Mouse (Mus musculus) mouse embryonic stem cell (cell line): Measurements from ENCODE around the gene Amph.
"Not testable (repeated sequence)": the region's sequence is repeated elsewhere in the genome, so short reads cannot be mapped to it uniquely, and the experiment has no call there.

Source experiments
- in situ Hi-C, 2 experiments: fragments of 300-500 bp; cut with MboI; formaldehyde crosslinking; loops; 1 replicate in 1 of 2; 3 replicates in 1 of 2; pipeline ENCODE4 v1.14.3; 2019 to 2020; ENCODE audit warnings: low sequenced_read_pairs in 2 of 2, low pct_unique_long_range_greater_than_20kb in 1 of 2, mixed read lengths in 1 of 2; ENCODE audit not compliant: unreplicated experiment in 1 of 2

Gene Amph

DNA sequence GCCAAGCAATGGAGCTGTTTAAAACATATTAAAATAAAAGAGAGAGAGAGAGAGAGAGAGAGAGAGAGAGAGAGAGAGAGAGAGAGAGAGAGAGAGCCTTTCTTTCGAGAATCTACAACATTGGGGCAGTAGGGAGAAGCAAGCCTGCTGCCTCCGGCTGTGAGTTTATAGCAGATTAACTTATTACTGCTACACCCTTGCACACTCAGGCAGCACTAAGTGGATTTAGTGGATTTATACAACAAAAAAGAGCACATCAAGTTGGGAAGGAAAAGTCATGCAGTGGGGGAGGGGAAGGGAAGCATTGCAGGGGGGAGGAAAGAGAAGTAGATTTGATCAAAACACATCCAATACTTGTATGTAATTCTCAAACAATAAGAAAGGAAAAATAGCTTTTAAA lies 73.5 kb downstream of the Amph start:
- in situ Hi-C loops: no loop called here

DNA sequence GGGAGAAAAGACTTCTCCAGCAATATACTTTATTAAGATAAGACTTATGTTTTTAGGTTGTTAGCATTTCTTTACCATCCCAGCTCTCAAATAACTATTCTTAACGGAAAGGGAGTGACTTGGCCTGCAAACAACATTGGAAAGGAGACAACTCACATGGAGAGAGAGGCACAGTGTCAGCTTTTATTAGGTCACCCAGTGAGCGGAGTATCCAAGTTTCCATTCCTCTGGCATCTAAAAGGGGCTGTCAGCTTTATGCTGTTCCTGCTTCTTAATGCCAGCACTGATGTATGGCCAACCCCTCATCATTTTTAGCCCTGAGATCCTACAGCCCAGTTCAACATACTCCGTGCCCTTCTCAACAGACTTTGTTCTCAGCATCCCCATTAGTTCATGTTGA lies 74.3 kb downstream of the Amph start:
- in situ Hi-C loops: no loop called here

DNA sequence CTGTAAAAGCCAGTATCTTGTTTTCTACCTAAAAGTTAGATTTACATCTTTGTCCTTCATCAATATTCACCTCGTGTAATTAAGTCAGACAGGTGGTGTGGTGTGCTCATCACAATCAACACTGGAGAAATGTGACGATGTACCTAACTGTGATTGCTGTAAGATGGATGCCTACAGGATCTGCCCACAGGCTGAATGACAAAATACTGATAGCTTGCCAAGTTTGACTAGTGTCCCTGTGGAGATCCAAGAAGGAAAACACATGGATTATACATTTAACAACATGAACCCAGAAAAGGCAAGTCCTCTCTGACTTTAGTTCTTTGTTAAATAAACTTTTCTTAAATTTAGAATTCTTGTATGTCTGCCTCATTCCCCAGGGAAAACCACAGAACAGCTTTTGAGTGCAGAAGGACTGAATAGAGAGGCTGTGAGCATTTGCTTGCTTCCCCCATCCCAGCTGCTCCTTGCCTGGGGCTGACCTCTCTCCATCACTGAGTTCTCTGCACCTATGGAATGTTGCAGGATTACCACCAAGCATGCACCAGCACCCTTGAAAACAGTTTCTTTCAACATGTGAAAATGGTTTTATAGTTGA lies 77.2 kb downstream of the Amph start:
- in situ Hi-C loops: no loop called here

- in situ Hi-C loops: no loop called here
Measured at GRCm38 (mm10) chr13:19025906-19026305, 77.9 kb downstream of the Amph start.

DNA sequence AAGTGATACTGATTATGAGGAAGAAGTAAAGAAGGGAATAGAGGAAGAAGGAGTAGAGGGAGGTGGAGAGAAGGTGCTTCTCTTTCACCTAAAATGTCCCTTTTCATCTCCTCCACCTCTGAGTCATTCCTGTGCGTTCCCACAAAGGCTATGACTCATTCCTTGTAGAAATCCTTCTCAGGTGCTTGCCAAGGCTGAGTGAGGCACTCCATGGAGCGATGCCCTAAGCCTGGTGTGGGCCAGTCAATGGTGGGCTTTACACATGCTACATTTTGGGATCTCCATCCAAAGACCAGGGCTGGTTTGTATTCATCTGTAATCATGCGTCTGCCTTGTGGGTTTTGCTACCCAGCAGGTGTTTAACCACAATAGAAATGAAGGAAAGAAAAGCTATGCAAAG lies 78.9 kb downstream of the Amph start:
- in situ Hi-C loops: no loop called here

- in situ Hi-C loops: no loop called here
Measured at GRCm38 (mm10) chr13:19027766-19028350, 79.9 kb downstream of the Amph start.

GRCm38 (mm10) chr13:19031916-19032688 lies 84.1 kb downstream of the Amph start:
- in situ Hi-C loops: no loop called here

DNA sequence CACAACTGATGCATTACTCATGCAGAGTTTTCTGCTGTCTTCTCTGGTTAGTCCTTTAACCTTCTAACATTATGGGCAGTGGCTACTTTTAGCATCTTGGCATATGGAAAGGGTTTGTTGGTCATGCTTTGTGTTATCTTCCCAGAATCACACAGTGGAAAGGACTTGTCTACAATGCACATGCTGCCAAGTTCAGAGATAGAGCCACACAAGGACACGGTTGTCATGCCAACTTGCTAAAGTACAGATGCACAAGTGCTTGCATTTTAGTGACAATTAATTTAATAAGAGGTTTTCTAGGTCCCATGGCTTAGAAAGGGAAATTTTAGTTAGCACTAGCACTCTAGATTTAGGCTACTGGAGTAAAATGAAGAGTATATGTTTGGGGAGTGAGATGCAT lies 104.1 kb downstream of the Amph start:
- in situ Hi-C loops: no loop called here

- in situ Hi-C loops: no loop called here
Measured at GRCm38 (mm10) chr13:19054504-19054903, 106.5 kb downstream of the Amph start.

DNA sequence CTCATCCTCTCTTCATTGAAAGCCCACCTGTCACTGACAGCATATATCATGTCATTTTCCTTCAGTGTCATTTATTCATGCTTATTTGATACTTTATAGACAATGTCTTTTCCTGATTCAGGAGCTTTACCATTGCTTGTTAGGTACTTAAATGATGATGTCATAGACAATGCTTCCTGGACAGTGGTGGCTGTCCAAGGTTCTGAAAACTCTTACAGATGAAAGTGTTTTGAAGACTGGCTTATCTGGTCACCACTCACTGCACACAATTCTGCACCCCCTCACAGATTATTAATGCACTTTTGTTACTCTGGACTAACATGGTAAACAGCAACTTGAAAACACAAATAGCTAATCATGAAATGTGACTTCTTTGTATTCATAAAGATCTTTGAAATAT lies 124.3 kb downstream of the Amph start:
- in situ Hi-C loops: no loop called here

DNA sequence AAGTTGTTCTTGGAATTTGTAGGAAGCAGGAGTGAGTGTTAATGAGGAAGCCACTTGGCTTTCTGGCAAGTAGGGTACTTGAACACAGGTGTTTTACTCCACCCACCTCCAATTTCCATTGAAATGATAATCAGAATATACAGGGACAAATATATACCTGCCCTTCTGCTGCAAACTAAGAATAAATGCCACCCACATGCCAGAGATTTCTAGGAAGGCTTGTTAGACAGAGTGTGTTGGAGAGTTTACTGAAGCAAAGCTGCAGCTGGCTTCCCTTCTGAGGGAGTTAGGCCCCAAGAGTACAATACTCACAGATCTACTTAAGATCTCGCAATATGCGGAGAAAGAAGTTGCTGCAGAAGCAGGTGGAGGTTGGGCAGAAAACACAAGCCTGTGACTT lies 129.4 kb downstream of the Amph start:
- in situ Hi-C loops: no loop called here

DNA sequence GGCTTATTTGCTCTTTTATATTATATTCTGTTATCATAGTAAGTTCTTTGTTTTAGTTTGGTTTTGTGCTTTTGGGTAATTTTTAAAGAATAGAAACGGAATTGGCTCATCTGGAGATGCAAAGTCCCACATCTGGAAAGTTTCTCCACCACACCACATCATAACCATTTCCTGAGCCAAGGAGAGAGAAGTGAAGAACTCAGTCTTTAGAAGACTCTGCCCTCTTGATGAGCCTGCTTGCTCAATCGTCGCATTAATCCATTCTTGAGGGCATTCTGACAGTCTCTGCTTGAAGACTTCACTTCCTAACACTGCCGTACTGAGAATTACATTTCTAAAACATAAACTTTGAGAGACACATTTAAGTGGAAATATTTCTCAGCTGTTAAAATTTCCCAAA lies 133.9 kb downstream of the Amph start:
- in situ Hi-C loops: no loop called here

GRCm38 (mm10) chr13:19094571-19094970 lies 146.6 kb downstream of the Amph start:
- in situ Hi-C loops: no loop called here

GRCm38 (mm10) chr13:19097117-19097516 lies 149.1 kb downstream of the Amph start:
- in situ Hi-C loops: no loop called here

GRCm38 (mm10) chr13:19101889-19102402 lies 153.9 kb downstream of the Amph start:
- in situ Hi-C loops: no loop called here

- in situ Hi-C loops: no loop called here
Measured at GRCm38 (mm10) chr13:19106418-19106817, 158.4 kb downstream of the Amph start.

DNA sequence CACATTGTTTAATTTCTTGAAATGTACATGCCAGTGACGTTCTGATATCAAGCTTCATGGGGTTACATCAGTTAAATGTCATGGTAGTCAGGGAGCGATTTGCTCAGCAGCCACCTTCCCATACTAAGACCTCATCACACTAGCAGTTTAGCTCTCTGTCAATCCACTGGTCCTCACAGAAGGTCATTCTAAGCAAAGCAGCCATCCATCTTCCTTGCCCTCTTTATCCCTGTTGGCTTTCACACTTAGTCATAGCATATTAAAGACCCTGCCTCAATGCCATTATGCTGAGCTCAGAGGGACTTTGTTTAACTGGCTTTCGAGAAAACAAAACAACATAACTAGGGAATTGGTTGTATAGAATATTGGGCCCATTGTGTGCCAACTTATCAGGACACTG lies 161.3 kb downstream of the Amph start:
- in situ Hi-C loops: no loop called here

DNA sequence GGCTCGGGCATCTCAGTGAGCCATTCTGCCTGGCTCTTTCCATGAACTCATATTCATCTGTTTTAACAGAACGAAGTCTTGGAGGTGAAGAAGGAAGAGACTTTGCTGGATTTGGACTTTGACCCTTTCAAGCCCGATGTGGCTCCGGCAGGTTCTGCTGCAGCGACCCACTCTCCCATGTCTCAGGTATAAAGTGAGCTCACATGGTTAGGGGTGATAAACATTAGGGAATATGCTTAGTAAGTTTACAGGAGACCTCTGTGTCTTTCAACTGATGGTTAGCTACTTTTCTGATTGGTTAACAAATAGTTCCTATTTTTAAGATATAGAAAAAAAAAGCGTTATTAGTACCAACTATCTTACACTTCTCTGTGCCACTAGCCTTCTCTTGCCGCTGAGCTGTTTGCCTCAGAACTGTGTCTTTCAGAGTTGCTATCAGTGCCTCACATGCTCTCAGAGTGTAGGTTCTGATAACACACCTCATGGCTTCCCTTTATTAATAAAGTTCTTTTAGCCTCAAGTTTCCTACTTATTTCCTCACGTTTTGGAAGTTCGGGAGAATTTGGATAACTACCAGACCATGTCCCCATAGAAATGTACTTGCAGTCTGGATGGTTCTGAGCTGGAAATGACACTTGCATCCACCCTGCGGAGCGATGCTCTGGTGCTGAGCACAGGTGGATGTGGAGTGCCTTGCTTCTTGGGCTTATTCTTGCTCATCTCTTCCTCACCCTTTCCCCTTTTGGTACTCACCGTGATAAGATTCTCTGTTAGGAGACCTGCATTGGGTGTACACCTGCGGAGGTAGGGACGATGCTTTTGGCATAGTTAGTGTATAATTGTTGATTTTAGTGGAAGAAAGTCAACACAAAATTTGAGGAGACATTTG lies 165.3 kb downstream of the Amph start:
- in situ Hi-C loops: no loop called here

DNA sequence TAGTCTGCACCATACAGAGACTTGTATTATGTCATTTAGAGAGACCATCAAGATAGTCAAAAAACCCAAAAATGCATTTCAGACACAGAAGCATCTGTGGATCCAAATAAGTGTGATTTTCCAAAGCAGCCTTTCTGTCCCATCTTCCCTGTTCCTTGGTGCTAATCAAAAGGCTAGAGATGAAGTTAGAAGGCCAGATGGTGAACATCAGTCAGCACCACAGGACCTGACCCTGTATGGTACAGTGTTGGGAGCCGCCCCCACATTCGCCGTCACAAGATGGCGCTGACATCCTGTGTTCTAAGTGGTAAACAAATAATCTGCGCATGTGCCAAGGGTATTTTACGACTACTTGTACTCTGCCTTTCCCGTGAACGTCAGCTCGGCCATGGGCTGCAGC lies 166.8 kb downstream of the Amph start:
- in situ Hi-C loops: not testable (repeated sequence)
